Mouse (Mus musculus) hindbrain, embryonic 16.5 days (tissue): Measurements from ENCODE around the gene Olfr1016. TPM values are rescaled to one million over a fixed set of nuclear protein-coding genes. Genes with fewer than 3 reads are reported as not detected.

Source experiments
- ATAC-seq: fragments of 200-750 bp; cut with Nextera tagmentation; 2 replicates; pipeline ENCODE4 v1.8.0; 2017; ENCODE audit warnings: moderate TSS enrichment, moderate library complexity
- H3K27ac ChIP-seq: fragments of 300-500 bp; sonication (generic); 2 replicates; pipeline ENCODE4 v1.5.1; 2014; ENCODE audit warnings: low read depth, mild to moderate bottlenecking, control low read depth, low read length, moderate library complexity
- H3K27me3 ChIP-seq: fragments of 300-500 bp; sonication (generic); replicated peaks from 2 replicates; pipeline ENCODE4 v1.6.1; 2014; ENCODE audit warnings: low read length; ENCODE audit not compliant: control insufficient read depth, insufficient read depth
- H3K36me3 ChIP-seq: fragments of 300-500 bp; sonication (generic); 2 replicates; pipeline ENCODE4 v1.6.1; 2014; ENCODE audit warnings: mild to moderate bottlenecking, low read length, moderate library complexity, mixed read lengths; ENCODE audit not compliant: control insufficient read depth, insufficient read depth
- H3K4me1 ChIP-seq: fragments of 300-500 bp; sonication (generic); 2 replicates; pipeline ENCODE4 v1.6.1; 2014; ENCODE audit warnings: low read depth, low read length; ENCODE audit not compliant: control insufficient read depth, insufficient read depth
- H3K4me2 ChIP-seq: fragments of 300-500 bp; sonication (generic); 2 replicates; pipeline ENCODE4 v1.6.1; 2014; ENCODE audit warnings: mild to moderate bottlenecking, low read length, control low read depth, moderate library complexity
- H3K4me3 ChIP-seq: fragments of 300-500 bp; sonication (generic); 2 replicates; pipeline ENCODE4 v1.5.1; 2014; ENCODE audit warnings: mild to moderate bottlenecking, low read length, control low read depth, moderate library complexity
- H3K9ac ChIP-seq: fragments of 300-500 bp; sonication (generic); 2 replicates; pipeline ENCODE4 v1.6.1; 2014; ENCODE audit warnings: low read depth, mild to moderate bottlenecking, control low read depth, low read length, moderate library complexity
- H3K9me3 ChIP-seq: fragments of 300-500 bp; sonication (generic); 2 replicates; pipeline ENCODE4 v1.6.1; 2014; ENCODE audit warnings: mild to moderate bottlenecking, low read length, moderate library complexity; ENCODE audit not compliant: control insufficient read depth
- WGBS: fragments of 180-500 bp; shearing (Covaris S2); extraction: QIAGEN DNeasy Blood & Tissue Kit; methylation state at CpG from one replicate; pipeline ENCODE4 v1.1.7; 2014; 5-methylcytosine and 5-hydroxymethylcytosine counted together
- polyA plus RNA-seq: library from polyadenylated mRNA; unstranded; fragments of >200 nt; fragmentation: Nextera tagmentation; extraction: Ambion mirVana; gene quantifications from 2 replicates; pipeline ENCODE4 v1.2.1, GENCODE M21; 2015

Gene Olfr1016
- polyA plus RNA-seq, 1 experiment from 2014 or later: not detected

- Histone ChIP-seq H3K4me1 (no peaks in the 10 kb centered on the region), H3K36me3 (no peaks in the 10 kb centered on the region), H3K9me3 (no peaks in the 10 kb centered on the region), H3K4me3 (no peak overlapping the region), H3K27me3 (no peaks in the 10 kb centered on the region), H3K4me2 (no peak overlapping the region), H3K27ac (no peak overlapping the region), H3K9ac (no peak overlapping the region)
- 73% methylated on average over 4 of the region's 4 CpGs for WGBS
- ATAC-seq: no peak; the same call in 1 of the 2 replicates
These were observed 48.5 kb downstream of the Olfr1016 start for GRCm38 (mm10) chr2:85753822-85754221.

Other genes starting within 250 kb of the Olfr1016 start
- gene Olfr996, start 223.3 kb downstream of the Olfr1016 start, polyA plus RNA-seq: not detected in 2 replicates
- not detected in 2 replicates for gene Olfr998, start 213.6 kb downstream of the Olfr1016 start, polyA plus RNA-seq
- not detected in 2 replicates for gene Olfr1000, start 190.6 kb downstream of the Olfr1016 start, polyA plus RNA-seq
- gene Olfr1002, start 151.8 kb downstream of the Olfr1016 start, polyA plus RNA-seq: not detected in 2 replicates
- not detected in 2 replicates for gene Olfr154, start 138.1 kb downstream of the Olfr1016 start, polyA plus RNA-seq
- gene Olfr1006, start 123.8 kb downstream of the Olfr1016 start, polyA plus RNA-seq: not detected in 2 replicates
- not detected in 2 replicates for gene Olfr1008, start 113.1 kb downstream of the Olfr1016 start, polyA plus RNA-seq
- gene Olfr1009, start 87.1 kb downstream of the Olfr1016 start, polyA plus RNA-seq: not detected in 2 replicates
- gene Olfr1012, start 39.8 kb downstream of the Olfr1016 start, polyA plus RNA-seq: not detected in 2 replicates
- gene Olfr1013, start 35.4 kb downstream of the Olfr1016 start, polyA plus RNA-seq: not detected in 2 replicates
- not detected in 2 replicates for gene Olfr1014, start 29.8 kb downstream of the Olfr1016 start, polyA plus RNA-seq
- gene Olfr1015, start 20.5 kb downstream of the Olfr1016 start, polyA plus RNA-seq: not detected in 2 replicates
- not detected in 2 replicates for gene Olfr1018, start 15.9 kb upstream of the Olfr1016 start, polyA plus RNA-seq
- not detected in 2 replicates for gene Olfr1019, start 42.9 kb upstream of the Olfr1016 start, polyA plus RNA-seq
- not detected in 2 replicates for gene Olfr1020, start 44.5 kb upstream of the Olfr1016 start, polyA plus RNA-seq
- gene Olfr1022, start 66.0 kb upstream of the Olfr1016 start, polyA plus RNA-seq: not detected in 2 replicates
- gene Olfr1023, start 83.1 kb upstream of the Olfr1016 start, polyA plus RNA-seq: not detected in 2 replicates
- not detected in 2 replicates for gene Olfr1024, start 102.5 kb upstream of the Olfr1016 start, polyA plus RNA-seq
- not detected in 2 replicates for gene Olfr1025-ps1, start 112.6 kb upstream of the Olfr1016 start, polyA plus RNA-seq
- gene Olfr1026, start 119.0 kb upstream of the Olfr1016 start, polyA plus RNA-seq: not detected in 2 replicates
- gene Olfr1028, start 147.9 kb upstream of the Olfr1016 start, polyA plus RNA-seq: not detected in 2 replicates
- gene Olfr1029, start 171.4 kb upstream of the Olfr1016 start, polyA plus RNA-seq: not detected in 2 replicates
- gene Olfr1030, start 176.7 kb upstream of the Olfr1016 start, polyA plus RNA-seq: not detected in 2 replicates
- gene Olfr1031, start 187.8 kb upstream of the Olfr1016 start, polyA plus RNA-seq: not detected in 2 replicates
- gene Olfr1032, start 203.0 kb upstream of the Olfr1016 start, polyA plus RNA-seq: not detected in 2 replicates
- 0.69 TPM in 2 replicates for gene Olfr1033, start 218.1 kb upstream of the Olfr1016 start, polyA plus RNA-seq
- not detected in 2 replicates for gene Olfr1034, start 243.3 kb upstream of the Olfr1016 start, polyA plus RNA-seq